Mouse (Mus musculus) C2C12 (cell line): ENCODE results near the gene Myh4. TPM values are rescaled to one million over a fixed set of nuclear protein-coding genes. Genes with fewer than 3 reads are reported as not detected.

Experiments
- H3K27me3 ChIP-seq: one replicate; pipeline ENCODE4 v1.6.1; 2011; ENCODE audit not compliant: control insufficient read depth, insufficient read depth, insufficient read length
- H3K36me3 ChIP-seq: one replicate; pipeline ENCODE4 v1.6.1; 2011; ENCODE audit not compliant: control insufficient read depth, insufficient read depth
- H3K4me3 ChIP-seq: one replicate; pipeline ENCODE4 v1.5.1; 2011; ENCODE audit warnings: mild to moderate bottlenecking, control low read depth; ENCODE audit not compliant: poor library complexity, insufficient read depth, severe bottlenecking
- H3K79me2 ChIP-seq: one replicate; pipeline ENCODE4 v1.6.1; 2011; ENCODE audit not compliant: control insufficient read depth, insufficient read depth
- H3K79me3 ChIP-seq: one replicate; pipeline ENCODE4 v1.6.1; 2011; ENCODE audit warnings: low read depth, control low read depth
- H3ac ChIP-seq: one replicate; pipeline ENCODE3; 2011; ENCODE audit warnings: low read depth; ENCODE audit not compliant: control insufficient read depth, insufficient read length
- CEBPB ChIP-seq: IDR thresholded peaks from one replicate; pipeline ENCODE4 v1.6.1; 2011; ENCODE audit warnings: low read depth, mild to moderate bottlenecking, control low read depth, moderate library complexity
- CTCF ChIP-seq: IDR thresholded peaks from one replicate; pipeline ENCODE4 v1.5.1; 2011; ENCODE audit not compliant: control insufficient read depth, insufficient read depth, insufficient read length
- FOSL1 ChIP-seq: IDR thresholded peaks from one replicate; pipeline ENCODE4 v1.8.0; 2011; ENCODE audit warnings: mild to moderate bottlenecking, low read length; ENCODE audit not compliant: poor library complexity, insufficient read depth, severe bottlenecking
- MAX ChIP-seq: IDR thresholded peaks from one replicate; pipeline ENCODE4 v1.6.1; 2011; ENCODE audit warnings: mild to moderate bottlenecking, control low read depth
- MYOD1 ChIP-seq: IDR thresholded peaks from one replicate; pipeline ENCODE4 v1.6.1; 2011; ENCODE audit warnings: low read depth; ENCODE audit not compliant: control insufficient read depth, insufficient read length
- MYOG ChIP-seq: IDR thresholded peaks from one replicate; pipeline ENCODE4 v1.6.1; 2011; ENCODE audit not compliant: control insufficient read depth, insufficient read length; ENCODE audit errors: extremely low read depth
- USF1 ChIP-seq: IDR thresholded peaks from one replicate; pipeline ENCODE4 v1.6.1; 2011; ENCODE audit warnings: low read depth, mild to moderate bottlenecking, control low read depth, moderate library complexity
- polyA plus RNA-seq: library from polyadenylated mRNA; unstranded; fragments of >200 nt; fragmentation: generic; extraction: Trizol; gene quantifications from one replicate; pipeline ENCODE4 v1.2.1, GENCODE M21; 2012; ENCODE audit warnings: missing spikeins

Myh4 gene
- polyA plus RNA-seq, 1 experiment, result not detected

- Histone ChIP-seq H3K79me3 (no peaks in the 10 kb centered on the region), H3ac (no peak within 1 kb of the TSS), H3K36me3 (no peaks in the 10 kb centered on the region), H3K79me2 (no peaks in the 10 kb centered on the region), H3K27me3 (no peaks in the 10 kb centered on the region), H3K4me3 (no peak within 1 kb of the TSS)
- TF ChIP-seq CEBPB, result no peak
- no peak for TF ChIP-seq USF1
- no peak for TF ChIP-seq MYOD1
- TF ChIP-seq MYOG, result no peak
- TF ChIP-seq CTCF, result no peak
- no peak for TF ChIP-seq MAX
- TF ChIP-seq FOSL1, result no peak
Measured at GRCm38 (mm10) chr11:67276601-67277174, 38.9 kb downstream of the Myh4 start, which contains the start of gene Myh8. TSS of gene Myh8 (plus strand) at chr11:67277124.

GRCm38 (mm10) chr11:67293440-67293839 is 55.6 kb downstream of the Myh4 start:
- Histone ChIP-seq H3K79me3 (no peaks in the 10 kb centered on the region), H3K4me3 (no peak overlapping the region), H3K79me2 (no peaks in the 10 kb centered on the region), H3K36me3 (no peaks in the 10 kb centered on the region), H3K27me3 (no peaks in the 10 kb centered on the region), H3ac (no peak overlapping the region)
- TF ChIP-seq MYOD1 (no peak), CTCF (no peak), FOSL1 (no peak), MAX (no peak), CEBPB (no peak), MYOG (no peak), USF1 (no peak)

Other genes starting within 250 kb of the Myh4 start
- gene Tmem220, start 212.9 kb upstream of the Myh4 start, polyA plus RNA-seq, result 0.09 TPM
- gene Adprm, start 185.4 kb upstream of the Myh4 start, polyA plus RNA-seq, result 12.4 TPM
- gene Sco1, start 185.4 kb upstream of the Myh4 start, polyA plus RNA-seq, result 8.3 TPM
- 0.56 TPM for gene Myh3, start 159.7 kb upstream of the Myh4 start, polyA plus RNA-seq
- gene Myh2, start 67.0 kb upstream of the Myh4 start, polyA plus RNA-seq, result not detected
- gene Myh1, start 38.0 kb upstream of the Myh4 start, polyA plus RNA-seq, result 0.02 TPM
- gene Myh8, start 39.1 kb downstream of the Myh4 start, polyA plus RNA-seq, result not detected
- not detected for gene Myh13, start 83.6 kb downstream of the Myh4 start, polyA plus RNA-seq
- gene Gas7, start 217.4 kb downstream of the Myh4 start, polyA plus RNA-seq, result not detected